Mouse (Mus musculus) thymus, postnatal 4 days (tissue): ENCODE results near the gene Sri.
"Not testable (repeated sequence)": the region's sequence is repeated elsewhere in the genome, so short reads cannot be mapped to it uniquely, and the experiment has no call there.

Experiments used
- DNase-seq: peaks from one replicate; pipeline ENCODE4 v3.0.0; 2021

Gene Sri

DNA sequence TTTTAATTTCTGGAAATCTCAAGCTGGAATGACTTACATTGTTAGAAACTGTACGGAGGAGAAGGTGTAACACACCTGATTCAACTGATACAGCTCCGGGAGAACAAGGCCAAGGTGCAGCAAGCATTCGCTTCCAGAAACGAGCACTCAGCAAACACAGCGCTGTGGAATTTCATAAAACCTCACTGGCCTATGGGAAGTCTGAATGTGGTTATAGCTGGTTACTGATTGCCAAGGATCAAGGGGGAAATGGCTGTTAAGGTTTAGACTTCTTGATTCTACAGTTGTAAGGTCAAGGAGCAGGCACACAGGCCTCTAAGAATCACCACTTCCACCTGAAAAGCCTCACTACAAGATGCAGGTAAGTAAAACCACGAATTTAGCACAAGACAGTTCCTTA, at the start of gene Sri:
Gene Sri (plus strand): TSS at position 224 of the 400 bp plus-strand sequence.
- DNase-seq: no peak

DNA sequence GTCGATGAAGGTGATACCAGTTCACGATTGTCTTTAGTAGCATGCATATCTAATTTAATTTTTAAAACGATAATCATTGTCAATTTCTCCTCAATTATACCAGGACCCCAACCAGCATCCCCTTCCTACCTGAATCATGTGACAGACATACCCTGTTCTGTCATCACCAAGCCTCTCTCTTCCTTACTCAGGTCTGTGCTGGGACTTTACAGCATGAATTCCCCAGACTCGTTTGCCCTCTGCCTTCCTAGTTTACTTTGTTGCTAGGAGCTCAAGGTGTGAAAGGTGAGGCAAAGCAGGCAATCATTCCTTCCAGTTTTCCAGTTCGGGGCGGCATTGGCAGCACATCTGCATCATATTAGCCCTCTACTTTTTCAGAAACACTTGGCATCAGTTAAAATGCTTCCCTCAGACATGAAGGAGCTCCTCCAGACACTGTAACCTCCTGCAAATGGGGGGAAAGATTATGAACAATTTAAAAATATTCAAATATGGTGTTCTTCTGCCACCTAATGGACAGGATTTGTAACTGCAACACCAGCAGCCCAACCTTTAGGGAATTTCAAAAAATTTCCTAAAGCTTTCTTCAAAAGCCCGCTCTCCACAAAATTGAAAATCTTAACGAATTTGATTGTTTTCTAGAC, 49.4 kb upstream of the Sri start:
- no peak for DNase-seq

DNA sequence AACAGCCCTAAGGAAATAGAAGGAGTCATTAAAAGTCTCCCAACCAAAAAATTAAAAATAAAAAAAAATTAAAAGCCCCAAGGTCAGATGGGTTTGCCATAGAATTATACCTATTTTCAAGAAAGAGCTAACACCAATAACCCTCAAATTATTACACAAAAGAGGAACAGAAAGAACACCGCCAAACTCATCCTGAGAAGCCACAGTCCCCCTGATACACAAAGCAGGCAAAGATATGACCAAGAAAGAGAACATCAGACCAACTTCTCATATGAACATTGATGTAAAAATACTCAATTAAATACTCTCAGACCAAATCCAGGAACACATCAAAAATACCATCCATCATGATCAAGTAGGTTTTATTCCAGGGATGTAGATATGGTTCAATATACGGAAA, 48.8 kb upstream of the Sri start:
- no peak for DNase-seq

DNA sequence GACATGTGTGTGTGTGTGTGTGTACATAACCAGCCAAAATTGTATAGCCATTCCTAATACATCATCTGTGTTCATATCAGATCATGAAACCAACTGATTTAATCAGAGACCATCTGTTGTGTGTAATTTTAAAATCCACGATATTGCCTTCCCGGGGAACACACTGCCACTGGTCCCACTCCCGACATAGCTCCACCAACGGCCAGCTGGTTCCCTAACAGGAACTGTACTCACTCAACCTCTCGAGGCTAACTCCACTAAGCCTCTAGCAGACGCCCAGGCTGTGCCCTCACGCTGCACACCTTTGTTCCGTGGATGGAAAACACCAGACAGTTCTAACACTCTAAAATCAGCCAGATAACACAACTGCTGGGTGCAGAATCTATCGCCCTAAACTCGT, 45.4 kb upstream of the Sri start:
- DNase-seq: no peak

DNA sequence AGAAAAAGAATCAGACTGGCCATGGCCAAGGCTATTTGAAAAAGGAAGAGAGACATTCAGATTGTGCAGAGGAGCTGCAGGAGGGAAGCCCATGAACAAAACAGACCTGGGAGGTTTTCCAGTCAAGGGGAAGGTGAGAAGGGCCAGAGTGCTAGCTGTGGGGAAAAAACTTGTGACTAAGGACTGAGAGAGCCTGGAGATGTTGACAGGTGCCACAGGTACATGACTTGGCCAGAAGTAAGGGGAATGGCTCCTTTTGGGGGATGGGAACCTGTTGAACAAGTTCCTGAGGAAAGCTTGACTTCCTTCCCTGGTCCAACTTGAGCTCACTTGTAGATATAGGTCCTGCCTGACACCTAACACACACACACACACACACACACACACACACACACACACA, 43.1 kb upstream of the Sri start:
- DNase-seq: no peak

DNA sequence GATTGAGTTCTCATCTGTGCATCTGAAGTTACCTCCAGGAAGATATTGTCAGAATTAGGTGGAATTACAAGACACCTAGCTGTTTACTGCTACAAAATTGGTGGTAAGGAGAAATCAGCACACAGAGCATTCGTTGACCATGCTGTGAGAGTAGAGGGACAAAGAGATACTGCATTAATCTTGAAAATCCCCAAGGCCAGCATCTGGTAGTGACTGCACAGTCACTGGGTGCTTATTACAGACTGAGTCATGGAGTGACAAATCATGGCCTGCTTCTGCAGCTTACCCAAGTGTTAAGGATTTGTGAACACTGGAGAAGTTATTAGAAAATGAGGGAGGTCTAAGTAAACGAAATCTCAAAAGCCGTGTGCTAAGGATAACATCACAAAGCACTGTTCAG, 32.6 kb upstream of the Sri start:
- no peak for DNase-seq

DNA sequence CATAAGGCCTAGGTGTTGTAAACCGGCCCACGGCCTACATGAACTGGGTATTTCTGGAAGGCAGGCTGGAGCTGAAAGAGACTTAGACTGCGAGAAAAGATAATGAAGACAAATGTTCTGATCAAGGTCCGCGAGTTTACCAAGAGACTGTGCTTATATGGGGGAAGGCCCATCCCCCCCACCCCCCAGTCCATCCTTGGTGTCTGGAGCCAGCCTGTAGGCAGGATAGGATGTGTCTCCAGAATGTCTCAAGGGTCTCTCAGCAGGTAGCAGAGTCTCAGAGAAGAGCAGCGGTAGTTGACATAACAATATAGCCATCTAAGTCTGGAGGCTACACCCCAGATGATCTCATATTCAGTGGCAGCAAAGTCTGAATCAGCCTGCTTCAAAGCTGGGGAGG, 11.3 kb upstream of the Sri start:
- DNase-seq: not testable (repeated sequence)

DNA sequence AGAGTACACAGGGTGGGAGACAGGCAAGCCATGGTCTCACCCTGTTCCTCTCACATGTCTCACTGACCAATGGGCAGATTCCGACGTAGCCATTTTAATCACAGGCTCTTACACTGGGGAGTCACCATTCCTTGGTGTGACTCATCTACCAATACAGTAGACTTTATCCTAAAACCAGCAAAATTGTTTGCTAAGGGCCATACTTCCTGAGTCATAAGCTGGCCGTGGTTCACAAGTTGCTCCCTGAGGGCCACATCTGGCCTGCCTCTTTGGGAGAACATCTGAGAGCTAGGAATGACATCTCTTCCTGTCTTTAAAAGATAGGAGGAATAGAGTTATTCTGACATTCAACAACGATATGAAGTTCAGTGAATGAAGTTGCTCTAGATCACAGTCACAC, 7.9 kb downstream of the Sri start:
- no peak for DNase-seq

DNA sequence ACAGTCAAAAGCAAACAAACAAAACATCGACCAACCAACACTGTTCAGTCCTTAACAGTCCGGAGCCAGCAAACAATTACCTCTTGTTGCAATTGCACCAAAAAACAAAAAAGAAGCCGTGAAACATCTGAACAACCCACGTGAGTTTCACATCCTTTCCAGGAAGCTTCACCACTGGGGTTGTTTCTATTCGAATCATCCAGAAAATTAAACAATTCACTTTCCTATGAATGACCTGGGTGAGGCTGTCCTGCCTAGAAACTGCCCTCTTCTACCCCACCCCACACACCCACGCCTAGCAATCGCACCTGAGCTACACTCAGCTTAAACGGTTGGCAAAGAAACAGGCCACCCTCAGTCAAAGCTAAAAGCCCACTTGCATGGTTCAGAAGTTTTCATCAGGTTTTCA, 9.8 kb downstream of the Sri start:
- DNase-seq: peak; percentile 51

DNA sequence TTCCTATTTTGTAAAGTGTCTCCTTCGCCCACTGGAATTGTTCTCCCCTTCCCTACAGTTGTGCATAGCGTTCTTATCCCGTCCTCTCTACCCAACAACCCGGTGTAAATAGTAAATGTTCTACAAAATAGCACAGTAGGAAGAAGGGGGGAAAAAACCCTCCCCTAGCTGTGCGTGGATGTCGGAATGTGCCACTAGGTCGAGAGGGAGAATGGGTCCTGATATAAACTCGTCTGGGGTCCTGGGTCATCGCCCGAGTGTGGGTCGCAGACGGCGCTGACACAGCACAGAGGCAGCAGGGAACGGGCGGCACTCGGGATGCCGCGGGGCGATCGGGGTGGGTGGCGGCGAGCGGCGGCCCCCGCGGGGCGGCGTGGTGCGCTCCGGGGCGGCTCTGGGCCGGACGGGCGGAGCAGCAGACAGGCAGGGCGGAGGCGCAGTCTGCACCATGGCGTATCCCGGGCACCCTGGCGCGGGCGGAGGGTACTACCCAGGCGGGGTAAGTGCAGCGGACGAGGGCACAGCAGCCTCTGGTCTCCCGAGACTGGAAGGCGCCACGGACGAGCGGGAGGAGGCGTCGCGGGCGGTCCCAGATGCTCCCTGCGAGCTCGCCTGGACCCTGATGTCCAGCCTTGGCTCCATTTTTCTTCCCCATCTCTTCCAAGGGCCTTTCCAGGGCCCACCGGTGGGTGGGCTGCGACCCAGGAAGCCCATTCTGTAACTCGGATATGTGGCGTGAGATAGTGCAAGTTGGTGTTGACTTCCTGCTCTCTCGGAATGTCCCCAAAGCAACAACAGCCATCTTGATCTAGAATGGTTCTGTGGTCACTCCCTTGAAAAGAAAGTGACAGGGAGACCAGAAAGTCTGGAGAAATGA, 10.5 kb downstream of the Sri start:
- DNase-seq: peak; percentile 91

DNA sequence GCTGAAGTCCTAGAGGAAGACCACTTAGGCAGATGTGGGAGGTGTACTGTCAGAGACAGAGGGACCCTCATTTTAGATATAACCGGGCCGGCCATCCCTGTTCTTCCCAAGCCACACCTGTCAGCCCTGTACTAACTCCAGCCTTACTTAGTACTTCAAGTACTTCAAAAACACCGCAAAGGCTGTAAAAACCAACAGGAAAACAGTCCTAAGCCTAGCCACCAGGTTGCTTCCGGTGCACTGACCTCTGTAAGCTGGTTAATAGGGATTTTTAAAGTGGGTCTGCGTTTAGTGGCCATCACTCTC, 11.1 kb downstream of the Sri start:
- DNase-seq: no peak

DNA sequence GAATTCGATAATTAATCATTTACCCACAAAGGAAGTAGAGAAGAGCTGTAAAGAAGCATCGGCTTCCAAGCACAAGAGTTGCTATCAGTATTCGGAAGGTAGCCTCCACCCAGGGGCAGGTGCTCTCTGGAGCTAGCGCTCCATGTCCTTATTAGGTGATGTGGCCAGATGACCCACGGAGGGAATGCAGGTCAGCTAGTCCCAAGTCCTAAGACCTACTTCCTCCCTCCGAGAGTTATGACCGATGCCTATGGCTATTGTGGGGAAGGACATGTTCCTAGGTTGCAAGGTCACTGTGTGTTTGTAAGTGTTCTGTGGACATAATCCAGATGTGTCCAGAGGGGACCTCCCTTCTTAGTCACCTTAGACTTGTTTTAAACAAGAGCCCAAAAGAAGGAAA, 12.2 kb downstream of the Sri start:
- no peak for DNase-seq

DNA sequence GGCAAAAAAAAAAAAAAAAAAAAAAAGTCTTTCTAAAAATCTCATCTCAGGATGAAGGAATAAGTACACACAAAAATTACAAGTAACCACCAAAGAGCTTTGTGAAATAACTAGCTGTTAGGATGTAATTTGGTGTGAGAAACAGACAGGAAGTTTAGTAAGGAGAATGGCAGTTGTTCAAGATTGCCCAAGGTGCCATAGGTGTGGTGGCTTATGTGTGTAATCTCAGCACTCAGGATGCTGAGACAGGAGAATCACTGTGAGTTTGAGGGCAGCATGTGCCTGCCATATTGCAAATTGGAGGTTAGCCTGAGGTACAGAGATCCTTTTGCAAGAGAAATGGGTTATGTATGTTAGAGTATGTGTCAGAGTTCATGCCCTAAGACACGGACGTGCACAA, 16.6 kb downstream of the Sri start:
- DNase-seq: no peak

DNA sequence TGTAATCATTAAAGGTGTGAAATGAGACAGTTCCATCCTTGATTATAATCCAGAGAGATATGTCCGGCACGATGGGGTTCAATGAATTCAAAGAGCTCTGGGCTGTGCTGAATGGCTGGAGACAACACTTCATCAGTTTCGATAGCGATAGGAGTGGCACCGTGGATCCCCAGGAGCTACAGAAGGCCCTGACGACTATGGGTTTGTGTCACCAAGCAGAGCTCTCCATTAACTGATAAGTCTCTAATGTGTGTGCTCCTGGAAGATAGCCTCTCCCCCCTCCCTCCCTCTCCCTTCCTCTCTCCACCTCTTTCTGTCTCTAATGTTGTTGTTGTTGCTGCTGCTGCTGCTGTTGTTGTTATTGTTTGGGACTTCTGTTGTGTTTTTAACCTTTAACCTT, 17.3 kb downstream of the Sri start:
- DNase-seq: no peak

DNA sequence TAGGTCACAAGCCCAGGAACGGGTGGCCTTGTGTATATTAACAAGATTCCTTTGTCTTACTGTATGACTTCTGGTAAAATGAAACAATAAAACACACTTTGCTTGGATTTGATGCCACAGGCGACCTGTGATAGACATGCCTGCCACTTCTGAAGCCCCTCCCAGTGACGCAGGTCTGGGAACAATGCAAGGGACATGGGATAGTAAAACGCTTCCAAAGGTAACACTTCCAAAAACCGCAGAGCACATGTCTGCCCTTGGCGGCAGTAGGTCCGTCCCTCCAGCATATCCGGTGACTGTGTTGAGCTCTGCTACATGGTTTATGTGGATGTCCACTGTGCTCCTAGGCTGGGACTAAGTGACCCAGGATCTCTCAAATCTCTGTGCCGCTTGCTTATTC, 27.5 kb downstream of the Sri start:
- DNase-seq: no peak

DNA sequence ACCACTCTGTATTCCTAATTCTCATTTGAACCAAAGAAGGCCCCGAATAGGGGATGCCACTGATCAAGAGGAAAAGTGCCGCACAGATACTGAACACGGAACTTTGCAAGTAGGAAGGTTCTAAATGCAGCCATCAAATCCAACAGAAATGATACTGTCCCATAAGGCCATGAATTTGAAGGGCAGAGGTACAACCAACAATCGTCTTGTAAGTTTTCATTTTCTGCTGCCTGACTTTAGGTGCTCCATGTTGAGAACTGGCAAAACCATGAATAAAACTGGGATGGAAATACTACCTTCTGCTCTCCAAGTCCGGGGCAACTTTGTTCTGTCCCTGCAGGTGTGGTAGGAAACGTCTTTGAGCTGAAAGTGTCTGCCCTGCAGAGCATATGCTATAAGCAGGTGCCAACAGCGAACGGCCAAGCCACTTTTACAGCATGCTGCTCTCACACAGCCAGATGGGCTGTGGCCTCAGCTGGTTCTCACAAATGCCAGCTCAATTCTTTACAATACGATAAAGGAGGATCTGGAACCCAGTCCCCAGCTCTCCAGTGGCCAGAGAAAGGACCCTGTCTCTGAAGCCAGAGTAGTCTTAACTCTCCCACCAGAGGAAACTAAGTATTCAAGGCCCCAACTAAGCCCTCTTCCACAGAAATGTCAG, 28.2 kb downstream of the Sri start:
- no peak for DNase-seq

DNA sequence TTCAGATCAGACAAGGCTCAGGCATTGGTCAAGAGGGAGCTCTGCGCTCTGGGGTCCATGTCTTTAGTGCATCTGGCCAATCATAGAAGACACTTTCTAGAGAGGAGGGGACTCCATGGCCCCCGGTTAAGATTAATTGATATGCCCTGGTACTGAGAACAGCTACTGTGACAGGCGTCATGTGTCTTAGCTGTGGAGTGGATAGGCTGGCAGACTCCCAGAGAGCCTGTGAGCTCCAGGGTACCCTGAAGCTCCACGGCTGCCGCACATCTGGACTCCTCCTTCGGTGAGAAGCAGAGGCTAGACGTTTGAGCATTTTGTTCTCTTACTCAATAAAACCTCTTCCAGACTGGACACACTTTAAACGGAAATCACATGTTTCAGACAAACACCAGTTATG, 31.6 kb downstream of the Sri start:
- no peak for DNase-seq

DNA sequence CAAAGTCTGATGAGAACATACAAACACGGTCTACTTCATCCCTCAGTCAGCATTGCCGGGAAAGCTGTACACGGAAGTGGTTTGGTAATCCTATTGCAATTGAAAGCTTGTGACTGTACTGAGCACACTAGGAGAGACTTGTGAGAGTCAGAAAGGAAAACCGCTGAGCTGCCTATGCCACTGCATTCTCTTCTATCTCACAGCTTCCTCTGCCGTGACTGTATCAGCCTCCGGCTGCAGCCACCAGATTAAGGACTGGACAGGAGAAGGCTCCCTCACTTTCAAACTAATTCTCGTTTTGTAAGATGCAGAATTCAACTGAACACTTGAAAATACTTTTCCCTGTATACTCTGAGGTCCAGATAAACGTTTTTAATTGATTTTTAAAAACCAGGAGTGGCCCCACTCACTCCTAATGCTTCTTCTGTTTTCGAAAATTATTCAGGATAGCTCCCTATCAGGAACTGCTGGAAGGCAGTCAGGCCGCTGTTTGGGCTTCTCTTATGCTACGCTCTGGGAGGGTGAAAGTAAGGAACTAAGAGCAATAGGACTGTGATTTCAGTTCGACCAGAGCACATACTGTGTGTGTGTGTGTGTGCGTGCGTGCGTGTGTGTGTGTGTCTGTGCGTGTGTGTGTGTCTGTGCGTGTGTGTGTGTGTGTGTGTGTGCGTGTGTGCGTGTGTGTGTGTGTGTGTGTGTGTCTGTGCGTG, 37.1 kb downstream of the Sri start:
- no peak for DNase-seq

DNA sequence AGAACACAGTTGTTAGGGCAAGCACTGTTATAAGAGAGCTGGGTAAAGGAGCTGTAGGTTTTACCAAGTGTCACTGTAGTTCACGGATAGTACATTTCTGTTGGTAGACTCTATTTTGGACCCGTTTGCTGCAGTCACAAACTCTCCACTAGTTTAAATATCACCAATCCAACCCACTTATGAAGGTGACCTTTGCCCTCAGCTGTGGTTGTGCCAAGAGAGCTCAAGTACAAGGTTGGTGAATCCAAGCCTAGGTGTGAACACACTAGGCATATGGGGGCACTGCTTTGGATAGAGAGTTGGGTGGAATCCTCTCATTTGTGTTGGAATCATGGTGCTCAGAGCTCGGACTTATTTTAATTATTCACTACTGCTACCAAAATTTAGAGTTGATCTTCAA, 39.8 kb downstream of the Sri start:
- no peak for DNase-seq

DNA sequence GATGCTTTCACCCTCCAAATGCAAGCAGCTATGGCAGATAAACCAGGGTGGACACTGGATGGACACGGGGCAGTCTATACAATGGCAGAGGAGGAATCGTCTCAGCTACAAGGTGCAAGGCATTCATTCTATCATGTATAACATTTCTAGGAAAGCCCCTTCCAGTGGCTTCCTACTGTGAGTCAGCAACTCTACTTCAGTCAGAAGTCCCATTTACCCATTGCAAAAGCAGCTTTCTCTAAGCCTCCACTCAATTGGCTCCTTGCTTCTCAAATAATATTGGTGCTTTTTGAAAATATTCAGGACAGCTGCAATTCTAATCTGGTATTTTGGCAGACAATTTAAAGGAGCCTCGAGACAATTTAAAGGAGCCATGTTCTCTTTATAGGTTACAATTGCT, 42.3 kb downstream of the Sri start:
- no peak for DNase-seq

DNA sequence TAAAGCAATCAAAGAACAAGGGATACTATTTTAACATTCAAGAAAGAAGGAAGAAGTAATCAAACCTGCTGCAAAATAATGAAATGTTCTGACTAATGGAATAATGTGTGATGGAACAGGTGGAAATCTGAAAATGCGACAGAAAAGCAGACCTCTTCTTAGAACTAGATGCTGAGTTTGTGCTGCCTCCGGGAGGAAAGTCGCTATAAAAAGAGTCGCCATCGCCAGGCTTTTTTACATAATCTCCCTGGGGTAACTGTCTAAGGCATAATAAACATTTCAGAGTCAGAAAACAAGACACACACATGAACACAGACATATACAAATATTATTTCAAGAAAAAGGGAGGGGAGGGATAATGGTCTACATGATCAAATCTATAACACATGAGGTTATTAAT, 49.0 kb downstream of the Sri start:
- no peak for DNase-seq

DNA sequence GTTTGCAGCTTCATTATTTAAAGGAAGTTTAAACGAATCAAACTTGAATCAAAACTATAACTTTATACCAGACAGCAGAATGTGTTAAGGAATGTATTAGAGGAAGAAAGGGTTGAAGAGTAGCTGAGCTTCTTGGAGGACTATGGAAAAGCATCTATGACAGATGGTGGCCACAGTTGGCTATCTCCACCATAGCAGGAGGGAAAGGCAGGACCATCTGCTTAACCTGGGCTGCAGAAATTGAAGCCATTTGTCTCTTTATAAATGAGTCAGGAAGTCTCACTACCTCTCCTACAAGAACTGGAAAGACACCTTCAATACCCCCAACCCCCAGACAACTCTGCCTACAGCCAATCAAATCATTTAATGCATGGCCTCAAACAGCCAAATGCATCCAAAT, 49.8 kb downstream of the Sri start:
- DNase-seq: no peak

DNA sequence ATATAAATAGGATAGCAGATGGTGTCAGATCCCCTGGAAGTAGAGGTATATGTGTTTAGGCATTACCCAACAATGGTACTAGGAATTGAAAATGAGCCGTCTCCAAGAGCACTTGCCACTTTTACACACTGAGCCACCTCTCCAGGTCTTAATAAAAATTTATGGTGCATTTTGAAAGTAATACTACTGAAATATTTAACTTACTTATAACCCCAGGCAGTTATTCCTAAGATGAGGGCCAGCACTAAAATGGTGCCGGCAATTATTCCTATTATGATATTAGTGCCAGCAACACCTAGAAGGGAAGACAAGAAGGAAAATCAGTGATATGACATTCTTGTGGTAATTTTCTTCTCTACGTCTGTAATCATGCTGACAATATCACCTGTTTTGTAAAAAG, 65.8 kb downstream of the Sri start:
- DNase-seq: no peak

DNA sequence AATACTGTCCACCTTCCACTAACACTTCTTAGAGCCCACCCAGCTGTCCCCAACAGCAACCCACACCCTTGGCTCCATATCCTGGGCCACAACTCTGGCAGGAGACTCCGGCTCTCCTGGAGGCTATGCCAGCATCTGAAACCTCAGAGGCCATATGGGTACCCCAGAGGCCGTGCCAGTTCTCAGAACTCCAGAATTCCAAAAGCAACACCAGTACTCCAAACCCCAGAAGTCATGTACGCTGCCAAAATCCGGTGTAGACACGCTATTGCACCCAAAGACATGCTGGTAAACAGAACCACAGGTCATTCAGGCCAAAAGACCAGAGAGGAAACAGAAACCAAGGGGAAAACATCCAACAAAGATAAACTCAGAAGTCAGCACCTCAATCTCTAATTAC, 66.4 kb downstream of the Sri start:
- DNase-seq: no peak
